In the genomic region with DNA sequence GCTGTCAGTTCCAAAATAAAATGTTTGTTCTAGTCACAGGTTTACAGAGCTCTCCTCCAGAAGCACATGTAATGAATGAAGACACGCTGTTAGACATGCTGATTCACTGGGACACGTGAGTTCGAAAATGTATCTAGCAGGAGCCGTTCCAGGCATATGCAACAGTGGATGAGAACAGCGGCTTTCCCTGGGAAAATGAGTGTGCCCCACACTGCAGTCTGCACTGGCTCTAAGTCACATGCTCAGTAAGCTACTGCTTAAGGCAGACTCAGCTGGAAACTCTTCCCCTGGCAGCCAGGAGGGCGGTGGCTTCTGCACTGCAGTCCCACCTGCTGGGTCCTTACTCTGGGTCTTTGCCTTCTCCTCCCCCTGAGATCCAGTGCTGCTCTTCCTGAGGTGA, we compare ENCODE assay signal across 8 mouse cellular contexts.
A peak's percentile ranks its signal among the peaks of the same experiment; 100 is the strongest.
DNase-seq lines count a peak whose midpoint lies in the region; TF ChIP-seq lines count a peak whose summit lies in the region.

No protein-coding gene starts in this region.

- intact Hi-C loops in gastrocnemius, adult 2 months (cut with DNase I) = loop anchor here (2.0 to 5.0 kb wide), 5 partner anchors 169 to 394 kb away; no protein-coding TSS in a partner anchor
- intact Hi-C loops in left cerebral cortex, postnatal 10 days (cut with DNase I) = loop anchor here (5.0 kb wide), 2 partner anchors 234 to 374 kb away; no protein-coding TSS in a partner anchor

- DNase-seq in gastrocnemius, adult 2 months = no peak
- DNase-seq in gastrocnemius, postnatal 4 days (ENCODE audit: low spot score in 2 of 2) = no peak
- DNase-seq in thymus, postnatal 25 days = peak; percentile 46
- no peak for DNase-seq in thymus, adult 18-20 months
- DNase-seq in left cerebral cortex, postnatal 10 days (ENCODE audit: extremely low spot score in 1 of 2, low spot score in 2 of 2) = peak; percentile 36 to 49
- DNase-seq in thymus, postnatal 4 days = peak; percentile 68
- DNase-seq in adrenal gland, postnatal 36 days = no peak
- no peak for DNase-seq in kidney, adult 2 months

- no peaks in the 10 kb centered on the region for H3K36me3 ChIP-seq in kidney, adult 2 months (ENCODE audit: control insufficient read depth, insufficient read depth, low read length)

- H3K4me3 ChIP-seq in gastrocnemius, adult 2 months = no peak overlapping the region; the same call in 1 of the 2 replicates
- H3K4me3 ChIP-seq in kidney, adult 2 months (ENCODE audit: insufficient read depth, low read depth, low read length) = no peak overlapping the region

- 0 out of 2 replicates have a peak overlapping the region, but pooled peaks have one; percentile 12 for H3K27ac ChIP-seq in gastrocnemius, adult 2 months
- H3K27ac ChIP-seq in kidney, adult 2 months (ENCODE audit: insufficient read depth, low read depth, low read length) = no peak overlapping the region

- no peak for TF ChIP-seq CTCF in gastrocnemius, adult 2 months (IDR thresholded peaks at IDR 0.05)
- no peak for TF ChIP-seq CTCF in kidney, adult 2 months (conservative IDR thresholded peaks at IDR 0.05; ENCODE audit: insufficient read depth, insufficient read length, low read depth, low read length)

- H3K27me3 ChIP-seq in kidney, adult 2 months (replicated peaks; ENCODE audit: control insufficient read depth, insufficient read depth, low read length) = no peaks in the 10 kb centered on the region

- TF ChIP-seq POLR2A in kidney, adult 2 months (IDR thresholded peaks at IDR 0.05; ENCODE audit: low read depth, low read length) = no peak

- H3K4me1 ChIP-seq in kidney, adult 2 months (ENCODE audit: control insufficient read depth, insufficient read depth, low read length) = no peaks in the 10 kb centered on the region

- 55% methylated on average over 6 of the region's 6 CpGs for WGBS in kidney, adult 2 months

Comparison
In these comparisons a context has a peak if more than half of its experiments do, and no peak if none do; other contexts are left out.
1. DNase-seq: peak in thymus, postnatal 25 days (single experiment), left cerebral cortex, postnatal 10 days (2 of 2) and thymus, postnatal 4 days (single experiment); none in gastrocnemius, adult 2 months (single experiment), gastrocnemius, postnatal 4 days (0 of 2), thymus, adult 18-20 months (0 of 2), adrenal gland, postnatal 36 days (0 of 2) and kidney, adult 2 months (single experiment).